Mouse (Mus musculus) embryo, embryonic 11.5 days (tissue): ENCODE data around the gene Gsap.
"Not testable (repeated sequence)": the region's sequence is repeated elsewhere in the genome, so short reads cannot be mapped to it uniquely, and the experiment has no call there.

Experiments
- DNase-seq: peaks from one replicate; pipeline ENCODE4 v3.0.0-alpha.2; 2012; ENCODE audit warnings: low read depth, low spot score

The Gsap gene

DNA sequence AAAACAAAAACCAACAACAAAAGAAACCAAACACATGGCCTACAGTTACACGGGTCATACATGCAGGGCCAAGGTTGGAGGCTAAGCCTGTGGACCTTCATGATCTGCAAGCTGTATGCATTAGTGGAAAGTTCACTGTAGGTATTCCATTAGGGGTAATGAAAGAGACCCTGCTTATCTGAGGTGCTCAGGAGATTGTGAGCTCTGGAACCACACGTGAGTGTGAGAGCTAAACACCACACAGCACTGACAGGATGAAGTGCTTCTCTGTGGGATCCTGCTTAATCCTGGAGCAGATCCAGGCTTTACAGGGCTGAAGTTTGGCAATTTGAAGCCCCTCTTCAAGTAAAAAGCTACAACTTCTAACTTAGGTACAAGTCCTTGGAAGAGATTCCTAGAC, 134.1 kb downstream of the Gsap start:
- DNase-seq, result no peak

GRCm38 (mm10) chr5:21326494-21326893, 140.4 kb downstream of the Gsap start:
- DNase-seq, result peak; percentile 23

- no peak for DNase-seq
Measured at GRCm38 (mm10) chr5:21328560-21328959, 142.5 kb downstream of the Gsap start.

- DNase-seq, result no peak
Measured at GRCm38 (mm10) chr5:21329672-21330665, 143.9 kb downstream of the Gsap start.

DNA sequence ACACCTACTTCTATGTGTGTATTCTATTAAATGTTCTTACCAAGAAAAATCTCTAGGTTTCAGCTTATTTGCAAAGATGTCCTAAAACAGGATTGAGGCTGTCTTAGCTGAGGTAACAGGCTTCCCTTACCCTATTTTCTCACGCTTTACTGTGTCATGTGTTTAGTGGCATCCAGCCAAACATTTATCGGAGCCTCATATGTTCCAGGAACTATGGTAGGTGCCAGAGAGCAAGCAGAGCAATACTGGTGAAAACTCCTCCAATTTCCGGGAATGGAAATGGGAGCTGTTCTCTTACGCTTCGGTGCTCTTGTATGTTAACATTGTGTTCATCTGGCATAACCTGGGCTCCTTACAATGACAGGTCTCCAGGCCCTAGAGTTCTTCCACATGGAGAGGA, 145.6 kb downstream of the Gsap start:
- DNase-seq, result no peak

DNA sequence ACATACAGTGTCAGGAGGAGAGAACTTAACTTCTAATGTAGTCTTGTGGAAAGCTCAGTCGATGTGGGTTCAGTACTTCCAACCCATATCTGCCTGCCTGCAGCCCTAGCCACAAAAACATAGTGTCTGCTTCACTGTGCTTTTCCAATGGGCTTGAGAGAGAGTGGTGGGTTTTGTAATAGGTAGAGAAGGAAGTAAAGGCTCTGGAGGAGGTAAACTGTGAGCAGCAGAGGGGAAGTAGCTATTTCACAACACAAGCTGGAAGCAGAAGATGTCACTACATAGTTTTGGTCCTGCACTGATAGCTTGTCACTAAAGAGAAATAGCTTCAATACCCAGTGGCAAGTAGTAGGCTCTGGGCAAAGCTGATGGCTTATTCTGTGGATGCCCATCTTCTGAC, 146.1 kb downstream of the Gsap start:
- DNase-seq, result no peak

DNA sequence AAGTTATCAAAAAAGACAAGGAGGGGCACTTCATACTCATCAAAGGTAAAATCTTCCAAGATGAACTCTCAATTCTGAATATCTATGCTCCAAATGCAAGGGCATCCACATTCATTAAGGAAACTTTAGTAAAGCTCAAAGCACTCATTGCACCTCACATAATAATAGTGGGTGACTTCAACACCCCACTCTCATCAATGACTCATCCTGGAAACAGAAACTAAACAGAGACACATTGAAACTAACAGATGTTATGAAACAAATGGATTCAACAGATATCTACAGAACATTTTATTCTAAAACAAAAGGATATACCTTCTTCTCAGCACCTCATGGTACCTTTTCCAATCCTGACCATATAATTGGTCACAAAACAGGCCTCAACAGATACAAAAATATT, 156.2 kb downstream of the Gsap start:
- not testable (repeated sequence) for DNase-seq

DNA sequence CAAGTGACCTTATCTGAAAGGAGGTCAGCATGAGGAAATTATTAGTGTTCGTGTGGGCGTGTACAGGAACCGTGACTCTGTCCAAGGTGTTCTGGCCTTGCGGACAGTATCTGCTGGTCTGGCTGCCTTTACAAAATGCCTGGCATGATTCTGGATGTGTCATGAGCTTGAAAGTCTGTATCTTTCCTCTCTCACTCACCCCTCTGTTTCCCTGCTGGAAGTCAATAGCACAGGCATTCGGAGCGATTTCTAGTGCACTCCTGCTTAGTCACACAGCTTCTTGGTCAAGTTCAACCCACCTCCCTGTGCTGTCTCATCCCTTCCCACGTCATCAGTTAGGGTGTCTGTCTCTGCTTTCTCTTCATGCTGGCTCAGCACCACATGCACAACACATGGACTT, 162.3 kb downstream of the Gsap start:
- DNase-seq, result no peak

DNA sequence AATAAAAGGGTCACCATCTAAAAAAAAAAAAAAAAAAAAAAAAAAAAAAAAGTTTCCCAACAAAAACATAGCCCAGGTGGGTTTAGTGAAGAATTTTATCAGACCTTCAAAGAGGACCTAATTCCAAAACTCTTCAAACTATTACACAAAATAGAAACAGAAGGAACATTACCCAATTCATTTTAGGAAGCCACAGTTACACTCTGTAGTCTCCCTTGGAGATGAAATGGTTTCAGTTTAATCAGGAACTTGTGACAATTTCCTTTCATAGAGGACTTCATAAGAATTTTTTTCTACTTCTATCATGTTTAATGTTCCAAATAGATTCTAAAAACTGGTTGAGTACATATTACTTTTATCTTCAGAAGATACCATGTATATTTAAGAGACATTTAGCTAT, 165.6 kb downstream of the Gsap start:
- DNase-seq, result no peak

DNA sequence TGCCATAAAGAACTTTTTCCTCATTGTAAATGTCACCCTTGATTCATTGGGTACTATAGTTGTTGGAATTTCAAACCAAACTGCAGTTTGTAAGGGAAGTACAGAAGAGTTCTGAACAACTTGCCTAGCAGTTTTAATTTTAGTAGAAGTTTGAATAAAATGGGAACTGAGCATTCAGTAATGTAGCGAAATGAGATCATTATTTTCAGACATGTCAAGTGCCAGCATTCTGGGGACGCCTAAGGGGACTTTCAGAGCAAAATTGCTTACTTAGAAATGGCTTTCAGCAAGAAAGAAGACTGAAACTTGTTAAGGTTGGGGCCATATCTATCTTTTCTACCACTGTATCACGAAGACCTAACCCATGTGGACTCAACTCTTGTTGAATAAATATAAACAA, 172.6 kb downstream of the Gsap start:
- DNase-seq, result no peak

- DNase-seq, result no peak
Measured at GRCm38 (mm10) chr5:21363343-21363742, 177.3 kb downstream of the Gsap start.
